Mouse (Mus musculus) lung, postnatal 0 days (tissue): ENCODE results near the gene Spag16.

Experiments used
- CTCF ChIP-seq: IDR thresholded peaks from 2 replicates; pipeline ENCODE4 v1.5.1; 2016; ENCODE audit warnings: antibody characterized with exemption, mild to moderate bottlenecking
- EP300 ChIP-seq: IDR thresholded peaks from 2 replicates; pipeline ENCODE4 v1.6.1; 2016; ENCODE audit warnings: antibody characterized with exemption, mild to moderate bottlenecking, control low read depth

- TF ChIP-seq CTCF (no peak), EP300 (no peak)
Observed at GRCm38 (mm10) chr1:70165343-70166158, 338.8 kb downstream of the Spag16 start.
